Mouse (Mus musculus): ENCODE measurements around the gene Cd99l2. TPM values are rescaled to one million over a fixed set of nuclear protein-coding genes. Genes with fewer than 3 reads are reported as not detected.

Gene Cd99l2
- total RNA-seq, 2 experiments from 2014 or later, result 65.6 to 66.7 TPM

- Histone ChIP-seq H3K27ac (peak overlapping the region; percentile 77), H3K4me3 (peak overlapping the region; percentile 51)
- peak in 1 of 2 experiments; percentile 11 for DNase-seq (ENCODE audit: extremely low spot score in 1 of 2, low spot score in 2 of 2)
- intact Hi-C loops (cut with DNase I), result loop anchor here (2.0 kb wide), 1 partner anchor 58 kb away; no protein-coding TSS in a partner anchor
- TF ChIP-seq CTCF (IDR thresholded peaks at IDR 0.05), result peak; percentile 18
Measured at GRCm38 (mm10) chrX:71493279-71493656, 619 bp upstream of the Cd99l2 start.

GRCm38 (mm10) chrX:71491931-71492633 lies 567 bp downstream of the Cd99l2 start:
- TF ChIP-seq CTCF (IDR thresholded peaks at IDR 0.05), result no peak
- intact Hi-C loops (cut with DNase I), result loop anchor here (1.0 to 2.0 kb wide), 2 partner anchors 57 to 64 kb away; no protein-coding TSS in a partner anchor
- Histone ChIP-seq H3K4me3 (peak overlapping the region; percentile 51), H3K27ac (peak overlapping the region; percentile 77)
- DNase-seq (ENCODE audit: extremely low spot score in 1 of 2, low spot score in 2 of 2), result no peak

- no peak overlapping the region for H3K4me3 ChIP-seq
- intact Hi-C loops (cut with DNase I), result no loop called here
Measured at GRCm38 (mm10) chrX:71489353-71489752, 3.3 kb downstream of the Cd99l2 start.

GRCm38 (mm10) chrX:71482244-71482643 lies 10.4 kb downstream of the Cd99l2 start:
- Histone ChIP-seq H3K27ac (no peak overlapping the region), H3K4me3 (no peak overlapping the region)
- intact Hi-C loops (cut with DNase I), result no loop called here
- TF ChIP-seq CTCF (IDR thresholded peaks at IDR 0.05), result no peak
- no peak for DNase-seq (ENCODE audit: extremely low spot score in 1 of 2, low spot score in 2 of 2)

More at GRCm38 (mm10) chrX:71489353-71489752, 3.3 kb downstream of the Cd99l2 start:
- TF ChIP-seq CTCF (IDR thresholded peaks at IDR 0.05), result no peak
- no peak overlapping the region for H3K27ac ChIP-seq
- DNase-seq (ENCODE audit: extremely low spot score in 1 of 2, low spot score in 2 of 2), result no peak

- intact Hi-C loops (cut with DNase I), result no loop called here
- DNase-seq (ENCODE audit: extremely low spot score in 1 of 2, low spot score in 2 of 2), result no peak
- no peak overlapping the region for H3K27ac ChIP-seq
- H3K4me3 ChIP-seq, result no peak overlapping the region
- no peak for TF ChIP-seq CTCF (IDR thresholded peaks at IDR 0.05)
Measured at GRCm38 (mm10) chrX:71475992-71476391, 16.7 kb downstream of the Cd99l2 start.

- intact Hi-C loops (cut with DNase I), result no loop called here
- H3K4me3 ChIP-seq, result no peak overlapping the region
- H3K27ac ChIP-seq, result no peak overlapping the region
- no peak for DNase-seq (ENCODE audit: extremely low spot score in 1 of 2, low spot score in 2 of 2)
- TF ChIP-seq CTCF (IDR thresholded peaks at IDR 0.05), result no peak
Measured at GRCm38 (mm10) chrX:71475497-71475896, 17.2 kb downstream of the Cd99l2 start.

GRCm38 (mm10) chrX:71475084-71475483 lies 17.6 kb downstream of the Cd99l2 start:
- no peak for DNase-seq (ENCODE audit: extremely low spot score in 1 of 2, low spot score in 2 of 2)
- H3K4me3 ChIP-seq, result no peak overlapping the region
- no peak overlapping the region for H3K27ac ChIP-seq
- no peak for TF ChIP-seq CTCF (IDR thresholded peaks at IDR 0.05)
- intact Hi-C loops (cut with DNase I), result no loop called here

GRCm38 (mm10) chrX:71474296-71474956 lies 18.2 kb downstream of the Cd99l2 start:
- intact Hi-C loops (cut with DNase I), result no loop called here
- no peak overlapping the region for H3K27ac ChIP-seq
- H3K4me3 ChIP-seq, result no peak overlapping the region
- no peak for DNase-seq (ENCODE audit: extremely low spot score in 1 of 2, low spot score in 2 of 2)
- no peak for TF ChIP-seq CTCF (IDR thresholded peaks at IDR 0.05)

GRCm38 (mm10) chrX:71468639-71469295 lies 23.9 kb downstream of the Cd99l2 start:
- DNase-seq (ENCODE audit: extremely low spot score in 1 of 2, low spot score in 2 of 2), result no peak
- TF ChIP-seq CTCF (IDR thresholded peaks at IDR 0.05), result no peak
- intact Hi-C loops (cut with DNase I), result no loop called here
- Histone ChIP-seq H3K27ac (no peak overlapping the region), H3K4me3 (no peak overlapping the region)

- DNase-seq (ENCODE audit: extremely low spot score in 1 of 2, low spot score in 2 of 2), result no peak
- Histone ChIP-seq H3K27ac (no peak overlapping the region), H3K4me3 (no peak overlapping the region)
- intact Hi-C loops (cut with DNase I), result no loop called here
- TF ChIP-seq CTCF (IDR thresholded peaks at IDR 0.05), result no peak
Measured at GRCm38 (mm10) chrX:71467491-71467890, 25.2 kb downstream of the Cd99l2 start.

GRCm38 (mm10) chrX:71465417-71465816 lies 27.2 kb downstream of the Cd99l2 start:
- no peak for TF ChIP-seq CTCF (IDR thresholded peaks at IDR 0.05)
- DNase-seq (ENCODE audit: extremely low spot score in 1 of 2, low spot score in 2 of 2), result no peak
- intact Hi-C loops (cut with DNase I), result no loop called here
- no peak overlapping the region for H3K27ac ChIP-seq
- no peak overlapping the region for H3K4me3 ChIP-seq
